Mouse (Mus musculus) heart, embryonic 15.5 days (tissue): ENCODE measurements at regions not wholly inside any gene's neighbourhood (a gene's known extent, or its start where the extent isn't known, plus 50 kb on each side); places are given as distances from the start of the nearest gene placed in this dataset.

ENCODE experiments used
- ATAC-seq: fragments of 200-750 bp; cut with Nextera tagmentation; replicated peaks from 2 replicates; pipeline ENCODE4 v1.8.0; 2017; ENCODE audit warnings: low read depth, moderate TSS enrichment; ENCODE audit not compliant: insufficient number of reproducible peaks, insufficient read depth, low FRiP score
- H3K27ac ChIP-seq: fragments of 300-500 bp; sonication (generic); 2 replicates; pipeline ENCODE4 v1.5.1; 2015; ENCODE audit warnings: mild to moderate bottlenecking, inconsistent platforms
- H3K27me3 ChIP-seq: fragments of 300-500 bp; sonication (generic); 2 replicates; pipeline ENCODE4 v1.6.1; 2015; ENCODE audit warnings: inconsistent platforms
- H3K36me3 ChIP-seq: fragments of 300-500 bp; sonication (generic); 2 replicates; pipeline ENCODE4 v1.6.1; 2015; ENCODE audit warnings: mild to moderate bottlenecking, inconsistent platforms
- H3K4me1 ChIP-seq: fragments of 300-500 bp; sonication (generic); replicated peaks from 2 replicates; pipeline ENCODE4 v1.6.1; 2015; ENCODE audit warnings: inconsistent platforms
- H3K4me2 ChIP-seq: fragments of 300-500 bp; sonication (generic); 2 replicates; pipeline ENCODE4 v1.6.1; 2015; ENCODE audit warnings: inconsistent platforms, mild to moderate bottlenecking, moderate library complexity
- H3K4me3 ChIP-seq: fragments of 300-500 bp; sonication (generic); 2 replicates; pipeline ENCODE4 v1.5.1; 2015; ENCODE audit warnings: mild to moderate bottlenecking, inconsistent platforms
- H3K9ac ChIP-seq: fragments of 300-500 bp; sonication (generic); 2 replicates; pipeline ENCODE4 v1.6.1; 2015; ENCODE audit warnings: mild to moderate bottlenecking, inconsistent platforms
- H3K9me3 ChIP-seq: fragments of 300-500 bp; sonication (generic); replicated peaks from 2 replicates; pipeline ENCODE4 v1.6.1; 2016; ENCODE audit warnings: inconsistent platforms
- WGBS: fragments of 180-500 bp; shearing (Covaris S2); methylation state at CpG from one replicate; pipeline ENCODE4 v1.1.7; 2015; ENCODE audit warnings: mixed read lengths; 5-methylcytosine and 5-hydroxymethylcytosine counted together

GRCm38 (mm10) chr2:171371751-171372150, 640.1 kb downstream of the Dok5 start:
- Histone ChIP-seq H3K27ac (no peak overlapping the region), H3K9me3 (no peaks in the 10 kb centered on the region), H3K9ac (no peak overlapping the region), H3K27me3 (no peaks in the 10 kb centered on the region), H3K36me3 (no peaks in the 10 kb centered on the region), H3K4me2 (no peak overlapping the region), H3K4me3 (no peak overlapping the region), H3K4me1 (peaks cover 2% of the 10 kb centered on the region; the same call in 1 of the 2 replicates)
- no peak for ATAC-seq
- WGBS = 21% methylated on average over 5 of the region's 5 CpGs

DNA sequence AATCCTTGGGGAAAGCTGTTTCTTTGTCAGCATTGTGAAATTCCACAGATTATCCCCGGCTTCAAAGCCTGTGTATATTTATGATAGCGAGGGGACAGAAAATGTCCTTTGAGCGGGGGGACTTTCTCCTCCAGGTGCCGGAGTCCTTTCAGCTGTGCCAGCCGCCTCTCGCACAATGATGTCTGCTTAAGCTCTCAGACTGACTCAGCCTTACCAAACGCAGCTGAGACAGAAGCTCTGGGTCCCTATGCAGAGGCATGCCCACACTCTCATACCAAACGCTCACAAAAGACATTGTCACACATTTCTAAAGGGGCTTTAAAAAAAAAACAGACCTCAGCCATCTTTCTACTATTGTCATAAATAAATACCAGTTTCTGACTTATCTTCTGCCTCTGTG, 633.9 kb downstream of the Dok5 start:
- WGBS = 52% methylated on average over 8 of the region's 8 CpGs
- Histone ChIP-seq H3K4me2 (no peak overlapping the region), H3K4me3 (no peak overlapping the region), H3K9ac (no peak overlapping the region), H3K27me3 (no peaks in the 10 kb centered on the region), H3K9me3 (no peaks in the 10 kb centered on the region), H3K27ac (no peak overlapping the region), H3K36me3 (no peaks in the 10 kb centered on the region), H3K4me1 (no peaks in the 10 kb centered on the region)
- ATAC-seq = no peak

- H3K9ac ChIP-seq = no peak overlapping the region
- H3K4me1 ChIP-seq = no peaks in the 10 kb centered on the region
- H3K4me2 ChIP-seq = no peak overlapping the region
- no peak overlapping the region for H3K4me3 ChIP-seq
- H3K27ac ChIP-seq = no peak overlapping the region
- ATAC-seq = no peak
- no peaks in the 10 kb centered on the region for H3K27me3 ChIP-seq
- H3K36me3 ChIP-seq = no peaks in the 10 kb centered on the region
- no peaks in the 10 kb centered on the region for H3K9me3 ChIP-seq
- 88% methylated on average over 3 of the region's 3 CpGs for WGBS
These were observed 633.0 kb downstream of the Dok5 start for GRCm38 (mm10) chr2:171364621-171365020.

- no peaks in the 10 kb centered on the region for H3K27me3 ChIP-seq
- WGBS = 76% methylated on average over 3 of the region's 3 CpGs
These were observed 631.8 kb downstream of the Dok5 start for GRCm38 (mm10) chr2:171363381-171363780.

GRCm38 (mm10) chr2:171358071-171358760, 626.6 kb downstream of the Dok5 start:
- no peak overlapping the region for H3K9ac ChIP-seq
- H3K4me3 ChIP-seq = no peak overlapping the region
- no peaks in the 10 kb centered on the region for H3K36me3 ChIP-seq
- no peak overlapping the region for H3K27ac ChIP-seq
- ATAC-seq = no peak
- H3K4me2 ChIP-seq = no peak overlapping the region
- H3K27me3 ChIP-seq = no peaks in the 10 kb centered on the region
- H3K4me1 ChIP-seq = no peaks in the 10 kb centered on the region
- WGBS = 70% methylated on average over 8 of the region's 8 CpGs
- H3K9me3 ChIP-seq = no peaks in the 10 kb centered on the region

More at GRCm38 (mm10) chr2:171363381-171363780, 631.8 kb downstream of the Dok5 start:
- Histone ChIP-seq H3K27ac (no peak overlapping the region), H3K36me3 (no peaks in the 10 kb centered on the region), H3K9me3 (no peaks in the 10 kb centered on the region), H3K4me3 (no peak overlapping the region), H3K4me1 (no peaks in the 10 kb centered on the region), H3K4me2 (no peak overlapping the region), H3K9ac (no peak overlapping the region)
- ATAC-seq = no peak

DNA sequence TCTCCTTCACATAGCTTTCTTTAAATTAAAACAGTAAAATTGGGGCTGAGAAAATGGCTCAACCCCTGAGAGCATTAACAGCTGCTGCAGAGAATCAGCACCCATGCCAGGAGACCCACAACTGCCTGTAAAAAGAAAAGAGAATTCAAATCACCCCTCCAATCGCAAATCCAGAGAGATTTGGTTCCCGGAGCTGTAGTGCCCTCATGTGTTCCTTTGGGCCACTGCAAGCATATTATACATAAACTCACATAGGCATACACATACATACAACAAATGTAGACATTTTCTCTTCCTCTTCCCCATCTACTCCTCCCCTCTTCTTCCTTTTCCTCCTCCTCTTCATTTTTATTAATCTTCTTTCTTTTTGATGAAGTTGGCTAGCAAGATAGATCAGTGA, 616.5 kb downstream of the Dok5 start:
- no peak overlapping the region for H3K27ac ChIP-seq
- no peaks in the 10 kb centered on the region for H3K36me3 ChIP-seq
- H3K4me1 ChIP-seq = no peaks in the 10 kb centered on the region
- no peak for ATAC-seq
- no peaks in the 10 kb centered on the region for H3K9me3 ChIP-seq
- no peaks in the 10 kb centered on the region for H3K27me3 ChIP-seq
- no peak overlapping the region for H3K4me2 ChIP-seq
- H3K9ac ChIP-seq = no peak overlapping the region
- 86% methylated on average over 2 of the region's 2 CpGs for WGBS
- H3K4me3 ChIP-seq = no peak overlapping the region

- Histone ChIP-seq H3K4me2 (no peak overlapping the region), H3K27ac (no peak overlapping the region), H3K36me3 (no peaks in the 10 kb centered on the region), H3K4me3 (no peak overlapping the region), H3K4me1 (no peaks in the 10 kb centered on the region), H3K27me3 (no peaks in the 10 kb centered on the region), H3K9ac (no peak overlapping the region), H3K9me3 (no peaks in the 10 kb centered on the region)
- WGBS = 65% methylated on average over 14 of the region's 14 CpGs
- no peak for ATAC-seq
These were observed 602.5 kb downstream of the Dok5 start for GRCm38 (mm10) chr2:171333816-171334757.

DNA sequence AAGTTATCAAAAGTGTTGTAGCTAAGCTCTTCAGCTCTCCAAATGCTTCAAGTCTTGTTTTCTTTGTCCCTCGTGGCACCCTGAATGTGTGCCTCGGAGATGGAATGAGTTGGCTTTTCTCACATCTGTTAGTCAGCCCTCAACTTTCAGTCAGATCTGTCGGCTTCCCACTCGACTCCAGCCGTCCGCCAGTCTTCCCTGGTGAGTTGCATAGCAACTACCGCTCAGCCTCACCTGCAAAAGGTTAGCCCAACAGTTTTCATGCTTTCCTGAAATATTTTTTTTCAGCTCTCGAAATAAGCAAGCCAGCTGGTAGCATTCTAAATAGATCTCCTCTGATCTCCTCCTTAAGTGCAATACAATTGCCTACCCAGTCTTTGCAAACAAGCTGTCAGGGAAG, 601.2 kb downstream of the Dok5 start:
- 83% methylated on average over 8 of the region's 8 CpGs for WGBS
- no peak for ATAC-seq
- H3K4me3 ChIP-seq = no peak overlapping the region

GRCm38 (mm10) chr2:171331529-171331928, 599.9 kb downstream of the Dok5 start:
- Histone ChIP-seq H3K27ac (no peak overlapping the region), H3K36me3 (no peaks in the 10 kb centered on the region), H3K4me1 (no peaks in the 10 kb centered on the region), H3K4me3 (no peak overlapping the region), H3K27me3 (no peaks in the 10 kb centered on the region), H3K9ac (no peak overlapping the region), H3K4me2 (no peak overlapping the region), H3K9me3 (no peaks in the 10 kb centered on the region)
- ATAC-seq = no peak
- 87% methylated on average over 3 of the region's 3 CpGs for WGBS

More for the DNA sequence above, 601.2 kb downstream of the Dok5 start:
- H3K27me3 ChIP-seq = no peaks in the 10 kb centered on the region
- no peaks in the 10 kb centered on the region for H3K9me3 ChIP-seq
- H3K4me1 ChIP-seq = no peaks in the 10 kb centered on the region
- H3K4me2 ChIP-seq = no peak overlapping the region
- no peak overlapping the region for H3K9ac ChIP-seq
- no peaks in the 10 kb centered on the region for H3K36me3 ChIP-seq
- H3K27ac ChIP-seq = no peak overlapping the region

- Histone ChIP-seq H3K9ac (no peak overlapping the region), H3K4me3 (no peak overlapping the region), H3K27ac (no peak overlapping the region), H3K4me2 (no peak overlapping the region), H3K4me1 (no peaks in the 10 kb centered on the region), H3K9me3 (no peaks in the 10 kb centered on the region), H3K36me3 (no peaks in the 10 kb centered on the region), H3K27me3 (no peaks in the 10 kb centered on the region)
- 63% methylated on average over 3 of the region's 3 CpGs for WGBS
- ATAC-seq = no peak
These were observed 595.3 kb downstream of the Dok5 start for GRCm38 (mm10) chr2:171326909-171327308.

DNA sequence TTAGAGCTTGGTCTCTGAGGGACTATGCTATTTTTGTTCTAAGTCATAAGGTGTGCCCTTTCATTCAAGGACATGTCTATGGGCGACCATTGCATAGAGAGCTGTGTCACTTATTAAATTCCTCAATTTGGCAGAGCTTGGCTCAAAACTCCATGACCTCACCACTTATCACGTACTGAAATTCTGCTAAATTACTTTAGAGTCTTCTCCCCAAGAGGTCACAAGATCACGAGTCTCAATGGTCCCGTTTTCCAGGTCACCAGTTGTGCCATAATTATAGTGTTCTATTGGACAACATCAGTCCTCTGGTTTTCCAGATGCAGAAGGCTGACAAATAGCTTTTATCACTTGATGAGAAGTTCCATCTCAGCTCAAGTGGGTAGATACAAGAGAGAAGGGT, 576.9 kb downstream of the Dok5 start:
- no peak overlapping the region for H3K27ac ChIP-seq
- no peak overlapping the region for H3K4me2 ChIP-seq
- ATAC-seq = no peak
- no peaks in the 10 kb centered on the region for H3K36me3 ChIP-seq
- WGBS = 72% methylated on average over 4 of the region's 4 CpGs
- no peak overlapping the region for H3K4me3 ChIP-seq
- H3K27me3 ChIP-seq = no peaks in the 10 kb centered on the region
- no peaks in the 10 kb centered on the region for H3K9me3 ChIP-seq
- no peaks in the 10 kb centered on the region for H3K4me1 ChIP-seq
- no peak overlapping the region for H3K9ac ChIP-seq
